Mouse (Mus musculus) frontal cortex, postnatal 25 days (tissue): ENCODE measurements around the gene Macrod1.
"Not testable (repeated sequence)": the region's sequence is repeated elsewhere in the genome, so short reads cannot be mapped to it uniquely, and the experiment has no call there.

ENCODE experiments used
- DNase-seq, 2 experiments: peaks; one replicate each; pipeline ENCODE4 v3.0.0; 2022; ENCODE audit warnings: low spot score in 2 of 2

The Macrod1 gene

DNA sequence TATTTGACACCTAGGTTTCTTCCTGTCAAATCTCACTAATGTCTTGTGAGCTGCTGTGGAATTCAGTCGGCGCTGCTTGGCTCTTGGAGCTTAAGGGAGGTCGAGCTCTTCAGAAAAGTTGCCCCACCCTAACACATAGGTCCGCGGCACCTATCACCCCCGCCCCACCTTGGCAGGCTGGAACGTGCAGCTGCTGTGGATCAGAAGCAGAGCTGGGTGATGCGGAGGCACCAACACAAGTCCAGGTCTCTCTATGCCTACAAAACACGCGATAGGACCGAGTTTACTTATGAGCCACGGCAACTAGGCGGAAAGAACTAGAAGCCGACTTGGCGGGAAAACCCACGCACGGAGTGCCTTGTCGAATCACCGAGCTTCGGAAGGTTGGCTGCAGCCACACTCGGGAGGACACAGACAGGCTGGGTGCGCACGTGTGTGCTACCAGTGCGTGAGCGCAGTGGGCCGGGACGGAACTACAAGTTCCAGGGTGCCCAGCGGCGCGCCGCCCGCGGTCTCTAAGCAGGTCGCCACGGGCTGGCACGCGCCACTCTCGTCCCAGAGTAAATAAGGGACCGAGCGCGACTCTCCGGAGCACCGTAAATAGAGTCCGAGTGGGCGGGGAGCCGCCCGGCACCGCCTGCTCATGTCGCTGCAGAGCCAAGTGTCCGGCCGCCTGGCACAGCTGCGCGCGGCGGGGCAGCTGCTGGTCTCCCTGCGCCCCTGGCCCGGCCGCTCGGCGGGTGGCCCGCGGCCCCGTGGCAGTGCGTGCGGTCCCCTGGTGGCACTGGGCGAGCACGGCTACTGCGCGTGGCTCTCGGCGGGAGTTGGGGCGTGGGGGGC, at the start of gene Macrod1:
Gene Macrod1 (plus strand): TSS at position 563 of the 840 bp plus-strand sequence.
- peak; percentile 70 to 71 for DNase-seq

DNA sequence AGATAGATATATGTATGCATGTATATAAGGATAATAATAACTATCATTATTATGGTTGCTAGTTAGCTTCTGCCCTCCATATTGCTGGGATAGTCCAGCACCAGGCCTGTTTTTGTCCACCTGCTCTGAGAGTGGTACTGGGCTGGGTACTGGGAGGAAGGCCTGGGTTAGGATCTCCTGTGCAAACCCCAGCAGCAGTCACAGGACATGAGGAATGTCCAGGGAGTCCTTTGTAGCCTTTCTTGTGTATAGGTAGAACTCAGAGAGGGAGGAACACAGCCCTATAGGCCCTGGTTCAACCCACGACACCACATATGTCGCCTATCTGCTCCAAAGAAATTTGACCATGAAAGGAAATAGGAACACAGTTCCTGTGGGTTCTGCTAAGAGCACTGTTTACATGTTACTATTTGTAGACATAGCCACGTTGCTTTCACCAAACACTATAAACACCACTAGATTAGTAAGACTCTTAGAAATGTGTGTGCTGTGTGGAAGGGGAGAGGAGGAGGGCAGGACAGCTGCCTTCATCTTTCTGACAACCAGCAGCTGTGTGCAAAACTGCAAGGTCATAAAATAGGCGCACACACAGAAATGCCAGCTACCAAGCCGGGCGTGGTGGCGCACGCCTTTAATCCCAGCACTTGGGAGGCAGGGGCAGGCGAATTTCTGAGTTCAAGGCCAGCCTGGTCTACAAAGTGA, 49.6 kb upstream of the Macrod1 start:
- no peak for DNase-seq

DNA sequence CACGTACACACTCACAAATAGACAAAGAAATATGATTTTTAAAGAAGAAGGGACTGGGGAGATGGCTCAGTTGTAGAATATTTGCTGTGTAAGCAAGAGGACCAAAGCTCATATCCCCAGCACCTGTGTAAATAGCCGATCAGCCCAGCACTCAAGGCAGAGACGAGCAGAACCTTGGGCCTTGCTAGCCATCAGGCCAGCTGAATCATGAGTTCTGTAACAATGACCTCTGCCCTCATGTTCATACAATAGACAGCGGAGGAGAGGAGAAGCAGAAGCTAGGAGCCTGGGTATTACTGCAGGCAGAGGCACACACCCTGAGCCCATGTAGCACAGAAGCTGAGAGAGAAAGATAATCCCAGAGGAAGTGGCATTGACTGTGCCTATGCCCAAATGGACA, 44.2 kb upstream of the Macrod1 start:
- DNase-seq, result no peak

DNA sequence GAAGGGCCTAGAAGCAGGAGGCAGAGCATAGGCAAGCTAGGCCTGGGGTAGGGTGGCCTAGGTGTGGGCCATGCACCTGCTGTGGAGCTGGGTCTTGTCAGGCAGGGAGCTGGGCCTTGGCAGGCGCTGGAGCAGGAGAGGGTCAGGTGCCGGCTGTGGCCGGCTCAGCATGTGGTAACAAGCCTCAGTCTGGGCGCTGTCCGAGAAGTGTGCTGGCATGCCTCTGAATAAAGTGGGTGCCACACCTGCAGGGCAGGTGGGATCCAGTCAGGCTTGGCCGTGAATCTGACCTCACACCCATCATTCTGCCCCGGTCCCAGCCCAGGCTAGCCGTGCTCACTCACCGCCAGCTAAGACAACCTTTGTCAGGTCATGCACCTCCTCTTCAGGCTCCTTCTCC, 42.6 kb upstream of the Macrod1 start:
- DNase-seq, result no peak

DNA sequence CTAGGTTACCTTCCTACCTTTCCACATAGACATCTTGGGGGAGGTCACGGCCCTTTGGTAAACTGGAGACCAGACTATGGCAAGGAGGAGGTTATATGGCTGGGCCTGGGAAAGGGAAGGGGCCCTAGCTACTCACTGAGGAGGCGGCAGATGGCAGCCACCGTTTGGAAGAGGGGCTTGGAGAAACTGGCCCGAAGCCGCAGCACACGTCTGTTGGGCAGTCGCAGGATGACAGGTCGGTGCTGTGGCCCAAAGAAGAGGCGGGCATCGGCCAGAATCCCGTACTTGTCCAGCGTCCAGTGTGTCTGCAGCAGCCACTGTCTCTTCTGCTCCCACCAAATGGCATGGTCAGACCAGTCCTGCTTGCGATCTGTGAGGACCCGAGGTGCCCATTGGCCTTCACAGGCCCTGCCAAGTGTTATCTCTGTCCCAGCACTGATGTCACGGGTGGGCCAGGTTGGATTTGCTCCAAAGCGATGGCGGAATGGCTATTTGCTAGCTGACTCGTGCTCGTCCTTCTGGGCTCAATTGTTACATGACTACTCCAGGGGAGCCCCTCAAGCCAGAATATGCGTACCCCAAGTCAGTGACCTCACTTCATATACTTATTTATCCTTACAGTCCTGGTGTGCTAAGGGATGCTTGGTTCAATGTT, 42.0 kb upstream of the Macrod1 start:
- no peak for DNase-seq

DNA sequence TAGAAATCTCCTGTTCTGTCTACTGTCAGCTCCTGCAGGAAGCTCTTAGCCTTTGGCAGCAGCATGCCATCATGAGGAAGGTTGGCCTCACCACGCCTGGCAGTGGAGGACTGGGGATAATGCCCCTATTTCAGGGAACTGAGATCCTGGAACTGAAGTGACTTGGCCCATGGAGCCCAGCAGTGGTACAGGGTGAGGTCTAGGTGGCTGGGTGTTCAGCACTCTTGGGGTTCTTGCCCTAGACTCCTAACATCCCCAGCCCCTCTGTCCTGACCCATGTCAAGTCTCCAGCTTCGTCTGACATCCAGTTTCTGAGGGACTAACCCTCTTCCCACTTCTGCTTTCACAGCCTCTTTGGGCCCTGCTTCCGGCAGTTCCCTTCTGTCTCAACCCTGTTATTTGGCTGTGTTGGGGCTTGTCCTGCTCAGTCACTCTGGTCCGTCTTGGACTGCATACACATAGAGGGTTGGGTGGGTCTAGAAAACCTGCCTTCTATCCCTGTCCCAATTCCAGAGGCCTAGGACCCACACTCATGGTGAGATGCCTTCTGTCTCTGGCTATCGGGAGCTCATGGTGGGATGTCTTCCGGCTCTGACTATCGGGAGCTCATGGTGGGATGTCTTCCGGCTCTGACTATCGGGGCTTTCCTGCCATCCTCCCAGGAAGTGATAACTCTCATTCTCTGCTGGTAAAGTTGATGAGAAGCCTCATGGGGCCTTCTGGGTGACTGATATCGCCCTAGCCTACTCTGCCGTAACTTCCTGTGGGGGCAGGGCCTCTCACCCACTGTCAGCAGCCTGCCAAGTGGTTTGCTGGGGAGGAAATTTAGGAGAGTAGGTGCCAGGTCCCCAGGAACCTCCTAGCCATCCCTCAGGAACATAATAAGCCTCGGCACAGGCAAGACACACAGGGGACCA, 38.8 kb upstream of the Macrod1 start:
- no peak for DNase-seq

DNA sequence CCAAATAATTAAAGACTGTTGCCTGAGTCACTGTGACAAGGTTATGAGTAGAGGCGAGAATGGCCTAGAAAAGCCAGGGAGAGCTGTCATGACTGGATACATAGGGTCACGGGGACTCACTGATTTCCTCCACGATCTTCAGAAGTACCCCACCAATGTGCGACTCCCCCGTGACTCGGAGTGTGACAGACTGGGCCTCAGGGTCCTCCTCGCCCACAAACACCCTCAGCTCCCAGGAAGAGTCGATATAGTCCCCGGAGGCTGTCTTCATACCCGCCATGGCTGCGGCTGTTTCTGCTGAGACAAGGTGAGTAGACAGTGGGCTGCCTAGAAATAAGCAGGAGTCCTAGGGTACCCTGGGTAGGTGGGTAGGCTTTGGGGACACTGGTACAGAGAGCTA, 38.1 kb upstream of the Macrod1 start:
- no peak for DNase-seq

DNA sequence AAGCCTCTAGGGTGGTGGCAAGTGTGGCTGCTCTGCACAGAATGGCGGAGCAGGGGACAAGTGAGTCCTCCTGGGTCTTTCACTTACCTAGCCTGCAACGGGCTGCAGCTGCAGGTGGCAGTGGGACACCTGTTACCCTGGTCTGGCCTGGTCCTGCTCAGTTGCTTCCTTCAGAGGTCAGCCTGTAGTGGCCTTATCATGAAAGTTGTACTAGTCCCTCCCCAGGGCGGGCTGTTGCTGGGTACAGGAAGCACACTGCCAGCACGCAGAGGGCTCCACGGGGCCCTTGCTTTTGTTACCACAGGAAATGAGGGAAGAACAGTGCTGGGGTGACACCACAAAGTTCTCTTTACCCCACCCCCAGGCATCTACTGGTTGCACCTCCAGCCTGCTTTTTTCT, 37.4 kb upstream of the Macrod1 start, which contains the start of gene Fermt3:
Gene Fermt3 (minus strand): TSS at position 279 of the 400 bp plus-strand sequence.
- no peak for DNase-seq

DNA sequence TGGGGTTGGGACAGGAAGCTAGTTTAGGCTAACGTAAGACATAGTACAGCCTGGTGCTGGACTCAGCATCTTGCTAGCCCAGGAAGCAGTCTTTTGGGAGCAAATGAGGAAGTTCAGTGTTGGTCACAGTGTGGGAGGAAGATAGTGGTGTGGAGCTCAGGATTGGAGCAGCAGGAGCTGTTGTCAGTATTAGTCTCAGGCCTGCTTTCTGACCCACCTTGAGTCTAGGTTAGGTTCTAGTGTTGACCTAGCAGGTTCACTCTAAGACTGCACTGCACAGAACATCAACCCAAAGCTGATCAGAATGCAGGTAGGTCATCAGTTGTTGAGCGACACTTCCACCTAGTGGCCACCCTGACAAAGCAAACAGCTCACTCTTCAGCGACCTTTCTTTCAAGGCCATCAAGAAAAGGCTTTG, 36.4 kb upstream of the Macrod1 start:
- DNase-seq, result no peak

DNA sequence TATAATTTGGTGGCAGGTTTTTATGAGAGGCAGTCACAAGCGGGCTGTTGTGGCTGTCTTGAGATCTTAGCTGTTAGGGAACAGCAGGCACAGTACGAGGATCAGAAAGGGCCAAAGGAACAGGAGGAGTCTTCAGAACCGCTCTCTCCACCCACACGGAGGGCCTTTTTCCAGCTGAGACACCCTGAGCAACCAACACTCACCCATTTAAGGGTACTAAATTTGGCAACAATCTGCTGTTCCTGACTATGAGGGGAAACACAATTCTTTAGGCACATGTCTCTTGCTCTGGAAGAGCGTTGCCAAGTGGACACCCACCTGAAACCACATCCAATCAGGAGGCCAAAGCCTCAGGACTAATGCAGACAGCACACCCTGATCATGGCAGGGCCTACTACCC, 27.1 kb upstream of the Macrod1 start:
- DNase-seq, result peak; percentile 23 to 46

DNA sequence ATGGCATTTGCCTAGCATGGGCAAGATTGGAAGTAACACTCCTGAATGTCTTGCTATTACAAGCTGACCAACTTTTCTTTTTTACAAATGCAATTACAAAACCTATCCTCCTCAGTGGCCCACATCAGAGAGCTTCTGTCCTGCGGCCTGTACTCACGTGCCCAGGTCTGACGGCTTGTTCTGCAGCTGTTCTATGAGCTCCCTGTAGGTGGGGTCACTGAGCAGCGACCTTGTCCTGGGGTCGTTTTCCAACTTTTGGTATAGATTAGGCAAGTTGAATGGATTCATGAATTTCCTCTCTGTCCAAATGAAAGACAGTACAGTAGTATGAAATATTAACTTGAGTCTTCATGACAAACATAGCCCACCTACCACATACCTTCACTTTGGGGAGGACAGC, 22.6 kb upstream of the Macrod1 start:
- no peak for DNase-seq

DNA sequence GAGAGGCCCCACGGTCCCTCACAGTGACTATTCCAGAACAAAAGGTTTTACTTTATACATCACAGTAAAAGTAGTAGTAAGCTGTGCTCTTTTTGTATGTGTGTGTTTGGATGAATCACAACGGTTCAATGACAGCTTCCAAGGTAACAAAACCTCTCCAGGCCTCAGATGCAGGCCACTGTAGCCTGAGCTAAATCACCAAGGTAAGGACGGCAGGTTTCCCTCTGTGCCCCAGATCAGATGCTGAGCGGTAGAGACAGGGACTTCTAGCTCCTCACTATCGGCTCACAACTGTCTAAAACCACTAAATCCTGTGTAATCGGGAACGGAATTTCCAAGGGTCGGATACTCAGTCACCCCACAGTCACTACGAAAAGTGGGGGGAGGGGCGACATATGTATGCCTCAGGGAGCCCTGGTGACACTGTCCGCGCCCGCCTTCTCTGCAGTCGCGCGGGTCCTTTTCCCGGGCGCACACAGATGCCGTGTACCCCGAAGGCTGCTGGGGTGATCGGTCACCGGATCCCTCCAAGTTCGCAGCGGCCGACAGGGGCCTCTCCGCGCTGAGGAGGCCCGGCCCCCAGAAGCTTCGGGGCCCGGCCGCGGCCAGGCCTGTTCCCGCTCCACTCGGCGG, 17.4 kb upstream of the Macrod1 start:
- peak; percentile 35 to 45 for DNase-seq

DNA sequence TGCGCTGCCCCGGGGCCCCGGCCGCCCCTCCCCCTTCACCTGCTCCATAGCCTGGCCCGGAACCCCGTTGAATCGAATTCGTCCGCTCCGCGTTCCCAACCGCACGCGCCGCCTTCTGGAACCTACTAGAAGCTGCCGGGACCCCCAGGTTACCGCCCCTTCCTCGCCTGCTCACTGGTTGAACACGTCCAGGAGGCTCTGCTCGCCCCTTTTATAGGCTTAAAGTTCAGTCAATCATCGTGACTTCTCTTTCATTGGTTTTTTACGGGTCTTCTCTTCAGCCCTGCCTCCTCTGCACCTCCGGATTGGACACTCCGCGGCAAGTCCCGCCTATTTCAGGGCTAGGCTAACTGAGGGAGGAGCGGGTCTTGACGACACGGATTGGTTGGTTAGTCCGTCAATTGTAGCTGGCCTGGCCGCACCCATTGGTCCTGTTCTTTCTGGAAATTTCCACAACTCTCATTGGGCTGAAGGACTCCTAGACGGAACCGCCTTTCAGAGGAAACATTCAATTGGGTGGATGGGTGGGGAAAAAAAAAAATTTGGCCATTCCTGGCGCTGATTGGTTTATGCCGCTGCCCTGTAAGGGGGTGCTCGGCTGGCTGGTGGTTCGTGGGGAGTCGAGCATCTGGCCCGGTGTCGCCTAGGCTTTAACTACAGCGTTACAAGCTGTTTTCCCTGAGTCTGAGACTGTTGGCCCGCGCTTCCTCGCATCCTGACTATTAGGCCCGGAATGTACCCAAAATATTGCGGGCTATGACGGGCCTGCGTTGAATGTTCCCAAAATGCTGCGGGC, 16.6 kb upstream of the Macrod1 start, which contains the start of gene Stip1:
Gene Stip1 (minus strand): TSS at position 127 of the 796 bp plus-strand sequence.
- DNase-seq, result peak; percentile 96 to 98

DNA sequence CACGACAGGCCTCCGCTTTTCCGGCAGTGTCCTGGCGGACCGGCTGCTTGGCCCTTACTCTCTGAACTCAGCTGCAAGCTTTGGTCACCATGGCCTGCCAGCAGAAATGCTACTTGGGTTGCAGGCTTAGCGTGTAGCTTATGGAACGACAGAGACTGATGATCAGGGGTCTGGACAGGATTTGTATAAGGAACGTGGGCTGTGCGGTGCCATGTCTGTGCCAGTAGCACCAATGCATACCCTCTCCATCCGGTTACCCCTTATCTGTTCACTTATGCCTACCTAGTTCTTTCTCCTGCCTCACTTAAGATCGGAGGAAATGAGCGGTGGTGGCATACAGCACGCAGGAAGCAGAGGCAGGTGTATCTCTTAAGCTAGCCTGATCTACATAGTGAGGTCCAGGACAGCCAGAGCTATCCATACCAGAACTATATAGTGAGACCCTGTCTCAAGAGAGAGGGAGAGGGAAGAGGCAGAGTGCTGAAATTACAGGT, 15.9 kb upstream of the Macrod1 start:
- DNase-seq, result no peak

DNA sequence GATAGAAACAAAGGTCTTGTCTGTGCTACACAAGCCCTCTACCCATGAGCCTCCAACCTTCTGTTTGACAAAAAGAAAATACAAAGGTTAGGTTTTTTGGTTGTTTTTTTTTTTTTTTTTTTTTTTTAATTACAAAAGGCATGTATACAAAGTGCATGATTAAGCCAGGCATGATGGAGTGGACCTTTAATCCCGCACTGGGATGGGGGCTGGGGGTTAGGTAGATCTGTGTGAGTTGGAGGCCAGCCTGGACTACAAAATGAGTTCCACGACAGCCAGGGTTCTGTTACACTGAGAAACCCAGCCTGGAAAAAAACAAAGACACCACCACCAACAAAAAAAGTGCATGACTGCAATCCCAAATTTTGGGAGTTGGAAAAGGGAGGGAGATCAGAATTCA, 15.4 kb upstream of the Macrod1 start:
- no peak for DNase-seq

DNA sequence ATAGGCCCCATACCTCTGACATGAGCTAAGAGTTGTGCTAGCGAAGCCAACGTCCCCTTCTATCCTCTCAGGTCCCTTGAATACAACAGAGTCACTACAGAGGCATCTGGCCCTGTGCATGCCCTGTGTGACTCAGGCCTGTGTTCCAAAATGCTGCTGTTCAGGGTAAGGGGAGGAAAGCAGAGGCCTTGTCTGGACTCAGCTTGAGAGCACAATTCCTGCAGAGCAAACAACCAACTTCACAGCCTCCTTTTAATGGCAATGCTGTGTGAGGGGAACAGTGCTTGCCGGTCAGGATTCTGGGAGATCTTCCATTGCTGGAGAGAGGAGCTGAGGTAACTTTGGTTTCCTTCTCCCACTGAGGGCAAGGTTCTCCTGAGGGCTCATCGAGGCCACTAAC, 12.3 kb upstream of the Macrod1 start:
- DNase-seq, result no peak

DNA sequence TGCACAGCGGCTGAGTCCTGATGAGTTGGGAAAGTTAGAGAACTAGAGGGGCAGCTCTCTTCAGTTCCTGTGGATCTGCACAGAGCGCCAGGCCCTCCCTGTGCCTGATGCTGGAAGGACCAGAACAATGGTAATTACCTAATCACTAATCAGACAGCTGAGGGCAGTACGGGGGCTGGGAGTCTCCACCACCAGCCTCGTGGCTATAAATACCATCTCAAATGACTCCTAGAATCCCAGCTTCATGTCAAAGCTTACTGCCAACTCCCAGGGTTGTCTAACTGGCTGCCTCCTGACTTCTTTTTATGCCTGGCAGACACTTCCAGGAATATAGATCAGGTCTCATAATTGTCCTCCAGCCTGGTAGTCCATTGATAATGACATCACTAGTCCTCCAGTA, 11.9 kb upstream of the Macrod1 start:
- DNase-seq, result no peak

DNA sequence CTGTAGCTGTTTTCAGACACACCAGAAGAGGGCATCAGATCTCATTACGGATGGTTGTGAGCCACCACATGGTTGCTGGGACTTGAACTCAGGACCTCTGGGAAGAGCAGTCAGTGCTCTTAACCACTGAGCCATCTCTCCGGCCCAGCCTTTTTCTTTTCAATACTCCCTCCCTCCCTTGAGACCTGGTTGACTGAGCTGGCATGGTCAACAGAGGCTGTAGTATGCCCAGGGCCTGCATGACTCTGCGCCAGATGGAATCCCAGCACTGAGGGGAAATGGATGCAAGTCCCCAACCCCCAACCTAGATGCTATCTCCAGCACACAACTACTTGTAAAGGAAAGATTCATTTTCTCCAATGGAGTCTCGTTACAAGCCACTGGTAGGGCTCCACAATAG, 3.2 kb upstream of the Macrod1 start:
- DNase-seq, result not testable (repeated sequence)

DNA sequence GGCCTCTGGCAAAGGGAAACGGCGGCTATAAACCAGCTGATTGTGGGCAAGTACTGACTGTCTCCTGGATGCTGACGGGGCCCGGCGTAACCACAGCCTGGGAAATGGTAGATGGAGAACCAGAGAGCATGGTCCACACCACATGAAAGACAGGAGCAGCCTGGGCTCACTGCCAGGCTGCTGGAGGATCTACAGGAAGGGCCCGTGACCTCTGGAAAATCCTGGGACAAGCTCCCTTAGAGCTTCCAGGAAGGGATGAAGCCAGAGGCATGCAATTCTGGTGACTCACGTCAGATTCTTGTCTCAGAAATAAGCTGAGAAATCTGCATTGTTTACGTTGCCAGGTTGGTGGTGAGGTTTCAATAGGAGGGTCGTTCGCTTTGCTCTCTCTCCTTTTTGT, 1.8 kb upstream of the Macrod1 start:
- no peak for DNase-seq

DNA sequence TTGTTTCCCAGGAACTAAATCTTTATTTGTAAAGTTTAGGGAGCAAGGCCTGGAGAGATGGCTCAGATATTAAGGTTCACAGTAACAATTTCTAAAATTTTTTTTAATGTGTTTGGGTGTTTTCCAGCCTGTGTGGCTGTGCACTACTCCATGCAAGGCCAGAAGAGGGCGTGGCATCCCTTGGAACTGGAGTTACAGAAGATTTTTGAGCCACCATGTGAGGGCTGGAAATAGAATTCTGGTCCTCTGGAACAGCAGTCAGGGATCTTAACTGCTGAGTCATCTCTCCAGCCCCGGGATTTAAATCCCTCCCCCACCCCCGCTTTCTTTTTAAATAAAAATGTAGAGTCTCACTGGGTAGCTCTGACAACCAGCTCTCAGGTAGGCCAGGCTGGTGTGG, 1.4 kb upstream of the Macrod1 start:
- DNase-seq, result no peak
